Mouse (Mus musculus) adrenal gland, postnatal 4 days (tissue): ENCODE results near the gene Lrrc25. TPM values are rescaled to one million over a fixed set of nuclear protein-coding genes. Genes with fewer than 3 reads are reported as not detected.

Experiments used
- DNase-seq, 2 experiments: peaks; one replicate each; pipeline ENCODE4 v3.0.0; 2021 to 2022; ENCODE audit warnings: low spot score in 2 of 2, mixed read lengths in 2 of 2
- total RNA-seq, 2 experiments: library from RNA; stranded (reverse); gene quantifications; 2 replicates each; pipeline ENCODE4 v1.2.3; 2021

Gene Lrrc25
- total RNA-seq, 2 experiments from 2014 or later = 2.9 to 3.8 TPM

- DNase-seq = no peak
These were observed 17.2 kb upstream of the Lrrc25 start for GRCm38 (mm10) chr8:70598722-70599121.

DNA sequence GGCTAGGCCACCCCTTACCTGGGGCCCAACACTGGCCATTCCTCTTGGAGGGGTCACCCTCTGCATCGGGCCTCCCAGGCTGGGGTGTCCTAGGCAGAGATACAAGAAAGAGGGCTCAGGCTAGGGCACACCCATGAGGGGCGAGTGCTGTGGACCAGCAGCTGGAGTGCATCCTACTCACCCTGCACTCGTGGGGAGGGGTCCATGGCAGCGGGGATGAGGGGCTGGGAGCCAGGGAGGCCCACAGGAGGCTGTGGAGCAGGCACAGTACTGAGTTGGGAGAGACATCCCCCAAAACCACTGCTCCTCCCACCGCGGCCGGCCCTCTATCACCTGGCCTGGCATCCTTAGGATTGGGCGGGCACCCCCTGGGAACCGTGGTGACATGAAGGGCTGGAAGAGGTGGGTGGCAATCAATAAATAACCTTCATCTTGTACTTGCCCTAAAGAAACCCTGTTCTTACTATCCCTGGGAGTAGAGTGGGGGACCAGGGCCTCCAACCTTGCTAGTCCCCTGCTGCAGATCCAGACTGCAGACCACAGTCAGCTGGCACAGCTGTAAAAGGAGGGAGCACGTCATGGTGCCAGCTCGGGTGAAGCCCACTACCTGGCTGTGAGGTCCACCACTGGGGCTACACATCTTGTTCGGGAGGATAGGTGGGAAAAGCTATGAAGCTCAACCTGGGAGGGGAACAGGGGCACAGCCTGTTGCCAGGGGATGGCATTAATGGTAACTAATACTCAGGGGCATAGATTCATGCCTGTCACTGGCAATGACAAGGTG is 16.3 kb upstream of the Lrrc25 start:
- no peak for DNase-seq

DNA sequence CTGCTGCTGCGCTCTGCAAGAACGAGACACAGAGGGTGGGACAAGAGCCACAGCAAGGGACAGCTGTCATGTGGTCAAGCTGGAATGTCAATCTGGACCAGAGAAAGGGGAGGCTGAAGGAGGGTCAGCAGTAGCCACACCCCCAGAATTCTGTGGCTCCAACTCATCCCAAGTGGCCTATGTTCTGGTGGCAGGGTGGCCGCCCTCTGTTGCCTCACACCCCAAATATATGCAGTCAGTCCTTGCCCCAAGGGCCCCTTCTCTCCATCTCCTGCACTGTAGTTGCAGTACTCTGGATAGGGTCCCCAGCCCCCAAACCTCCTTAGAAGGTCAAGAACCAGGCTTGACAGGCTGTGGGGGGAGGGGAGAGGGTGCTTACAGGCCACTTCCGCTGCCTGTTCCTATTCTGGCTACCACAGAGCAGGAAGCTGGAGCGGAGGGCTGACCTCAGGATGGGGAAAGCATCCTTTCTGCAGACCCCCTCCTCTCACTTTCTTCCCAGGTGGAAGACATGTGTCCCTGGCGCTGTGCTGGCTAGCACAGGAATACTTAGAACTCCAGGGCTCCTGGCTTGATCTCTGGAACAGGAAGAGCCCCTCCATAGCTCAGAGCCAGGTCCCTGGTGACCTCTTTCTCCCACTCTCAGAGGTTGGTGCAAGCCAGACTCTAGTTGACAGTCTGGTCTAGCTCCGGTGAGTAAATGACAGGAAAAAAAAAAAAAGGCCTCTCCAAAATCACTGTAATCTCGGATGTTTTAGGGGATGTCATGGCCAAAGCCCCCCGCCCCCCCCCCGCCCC is 15.3 kb upstream of the Lrrc25 start:
- DNase-seq = no peak

- peak; percentile 80 to 81 for DNase-seq
These were observed 14.7 kb upstream of the Lrrc25 start for GRCm38 (mm10) chr8:70601271-70601649.

DNA sequence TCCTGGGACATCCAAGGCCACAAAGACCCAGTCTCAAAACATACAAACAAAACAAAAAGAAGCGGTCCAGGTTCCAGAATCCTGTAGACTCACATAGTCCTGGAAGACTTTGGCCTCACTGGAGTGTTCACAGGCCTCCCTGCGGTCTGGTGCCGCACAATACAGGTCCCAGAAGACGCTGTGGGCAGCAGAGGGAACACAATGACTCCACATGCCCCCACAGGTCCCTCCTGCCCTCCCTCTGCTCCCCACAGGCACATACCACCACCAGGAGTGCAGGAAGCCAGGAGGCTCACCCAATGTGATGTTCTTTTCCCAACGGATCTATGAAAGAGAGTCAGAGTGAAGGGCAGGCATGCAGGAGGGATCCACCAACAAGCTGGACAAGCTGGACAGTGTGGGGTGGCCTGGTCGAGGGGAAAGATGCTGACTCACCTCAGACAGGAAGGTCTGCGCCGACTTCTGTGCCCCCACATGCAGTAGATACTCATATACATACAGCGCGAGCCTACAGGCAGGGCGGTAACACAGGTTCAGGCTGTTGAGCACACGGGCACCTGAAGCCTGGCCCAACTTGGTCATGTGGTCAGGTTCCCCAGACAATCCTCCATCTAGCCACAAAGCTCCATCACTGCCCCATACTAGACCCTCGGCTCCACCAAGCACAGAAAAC is 13.7 kb upstream of the Lrrc25 start:
- DNase-seq = no peak

DNA sequence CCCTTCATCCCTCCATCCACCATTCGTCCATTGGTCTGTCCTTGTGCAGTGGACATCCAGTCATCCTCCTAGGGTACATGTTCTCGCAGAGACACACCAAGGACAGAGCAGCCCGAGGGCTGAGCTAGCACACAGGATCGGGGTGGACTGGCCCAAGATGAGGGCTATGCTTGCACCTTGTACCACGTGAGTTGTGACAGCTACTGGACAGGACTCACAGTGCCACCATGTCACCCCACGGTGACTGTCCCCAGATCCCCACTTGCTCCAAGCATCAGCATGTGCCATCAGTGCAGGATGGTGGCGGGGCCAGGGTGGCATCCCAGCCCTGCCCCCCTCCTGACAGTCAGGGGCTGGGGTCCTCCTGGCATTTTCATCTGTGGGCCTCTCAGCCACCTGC is 11.4 kb upstream of the Lrrc25 start:
- DNase-seq = no peak

GRCm38 (mm10) chr8:70605871-70606779 is 9.8 kb upstream of the Lrrc25 start:
- DNase-seq = no peak

GRCm38 (mm10) chr8:70606780-70607602 is 9.0 kb upstream of the Lrrc25 start:
- no peak for DNase-seq

- no peak for DNase-seq
These were observed 8.4 kb upstream of the Lrrc25 start for GRCm38 (mm10) chr8:70607603-70607897.

GRCm38 (mm10) chr8:70607898-70608748 is 7.8 kb upstream of the Lrrc25 start:
- no peak for DNase-seq

DNA sequence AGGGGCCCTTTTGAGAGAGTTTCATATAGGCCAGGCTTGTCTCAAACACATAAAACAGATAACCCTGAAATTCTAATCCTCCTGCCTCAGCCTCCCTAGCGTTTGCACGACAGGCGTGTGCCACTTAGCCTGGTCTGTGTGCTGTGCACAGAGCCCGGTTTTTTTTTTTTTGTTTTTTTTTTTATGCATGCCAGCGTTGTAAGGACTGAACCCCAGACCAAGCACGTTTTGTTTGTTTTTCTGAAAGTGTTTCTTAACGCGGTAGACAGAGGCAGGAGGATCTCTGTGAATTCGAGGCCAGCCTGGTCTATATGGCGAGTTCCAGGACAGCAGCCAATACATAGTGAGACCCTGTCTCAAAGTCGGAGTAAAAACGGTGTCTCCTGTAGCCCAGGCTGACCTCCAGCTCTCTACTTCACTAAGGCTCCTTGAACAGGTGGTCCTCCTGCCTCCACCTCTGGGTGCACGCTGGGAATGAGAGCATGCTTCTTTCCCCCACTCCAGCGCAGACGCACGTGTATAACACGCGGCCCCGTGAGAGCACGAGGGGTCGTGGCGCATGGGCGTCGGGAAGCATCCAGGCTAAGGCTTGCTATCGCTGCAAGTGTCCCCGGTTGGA is 7.1 kb upstream of the Lrrc25 start, which contains the start of gene Ssbp4:
Ssbp4 (minus strand) TSS at position 124 of the 619 bp plus-strand sequence.
- no peak for DNase-seq

- peak; percentile 76 to 81 for DNase-seq
These were observed 6.5 kb upstream of the Lrrc25 start for GRCm38 (mm10) chr8:70609368-70609848.

DNA sequence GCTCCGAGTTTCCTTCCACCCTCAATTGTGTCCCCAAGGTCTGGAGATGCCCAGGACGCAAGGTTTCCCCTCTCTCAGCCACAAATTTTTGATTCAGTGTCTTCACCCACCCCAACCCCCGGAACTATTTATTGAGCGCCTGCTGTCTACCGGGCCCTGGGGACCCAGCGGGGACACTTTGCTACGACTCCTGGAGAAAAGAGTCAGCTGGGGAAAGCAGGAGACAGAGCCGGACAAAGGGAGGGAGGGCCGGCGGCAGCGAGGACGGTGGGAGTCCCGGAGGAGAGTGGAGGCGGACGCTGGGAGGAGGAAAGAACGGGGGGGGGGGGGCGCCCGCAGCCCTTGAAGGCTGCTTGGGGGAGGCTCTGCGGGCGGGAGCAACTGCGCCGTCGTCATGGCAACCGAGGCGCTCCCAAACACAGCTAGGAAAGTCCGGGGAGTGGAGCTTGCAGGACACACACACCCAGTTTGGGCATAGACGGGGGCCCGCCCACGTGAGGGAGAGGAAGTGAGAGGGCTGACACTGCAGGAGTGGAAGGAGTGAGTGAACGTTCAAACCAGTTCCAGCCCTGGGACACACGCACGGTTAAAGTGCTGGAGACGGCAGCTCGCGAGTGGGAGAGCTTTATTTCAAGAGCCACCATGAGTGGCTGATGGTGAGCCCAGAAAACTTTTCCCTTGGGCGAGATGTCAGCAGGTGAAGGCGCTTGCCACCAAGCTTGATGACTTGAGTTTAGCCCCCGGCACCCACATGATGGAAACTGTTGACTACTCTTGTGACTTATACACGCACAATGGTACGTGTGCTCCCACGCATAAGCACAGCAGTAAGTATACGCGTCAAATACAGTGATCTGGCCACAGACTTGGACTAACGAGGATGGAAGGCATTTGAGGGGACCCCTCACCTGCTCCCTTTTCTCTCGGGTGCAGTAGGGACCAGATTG is 5.8 kb upstream of the Lrrc25 start:
- DNase-seq = peak in 1 of 2 experiments; percentile 79

DNA sequence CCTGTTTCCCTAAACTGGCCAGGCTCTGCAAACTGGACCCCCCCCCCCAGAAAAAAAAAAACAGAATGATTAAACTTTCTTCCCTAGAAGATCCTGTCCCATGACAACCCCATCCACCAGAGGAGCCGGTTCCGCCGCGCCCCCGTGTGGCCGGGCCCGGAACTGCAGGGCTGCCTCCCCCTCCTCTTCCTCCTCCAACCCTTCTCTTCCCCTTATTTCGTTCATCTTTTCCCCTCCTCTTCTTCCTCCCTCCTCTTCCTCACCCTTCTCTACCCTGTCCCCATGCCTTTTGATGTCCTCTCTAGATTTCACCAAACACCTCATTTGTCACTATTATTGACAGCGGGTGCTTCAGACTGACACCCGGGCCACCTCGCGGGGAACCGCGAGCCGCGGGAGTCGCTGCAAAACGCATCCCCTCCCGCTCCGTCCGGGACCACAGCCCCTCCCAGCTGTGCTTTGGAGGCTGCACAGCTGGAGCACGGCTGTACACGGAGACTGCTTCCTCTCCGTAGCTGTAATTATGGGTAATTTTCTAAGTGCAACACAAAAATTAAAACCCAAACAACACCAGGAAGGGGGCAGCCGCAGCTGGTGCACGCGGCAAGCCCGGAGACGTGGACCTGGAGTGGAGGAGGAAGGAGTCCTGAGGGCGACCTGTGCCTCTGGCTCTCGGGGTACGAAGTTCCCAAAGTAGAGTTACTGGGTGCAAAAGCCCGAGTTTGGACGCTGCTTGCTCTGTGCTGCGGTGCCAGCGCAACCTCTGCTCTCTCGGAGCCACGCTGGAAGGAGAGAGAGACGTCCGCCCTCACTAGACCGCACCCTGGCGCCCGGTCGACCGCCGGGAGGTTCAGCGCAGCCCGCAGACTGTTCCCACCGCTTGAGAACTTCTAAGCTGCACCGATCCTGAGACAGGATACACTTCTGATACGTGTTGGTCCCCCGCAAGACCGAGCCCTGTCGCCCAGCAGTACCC is 4.9 kb upstream of the Lrrc25 start:
- DNase-seq = peak; percentile 73 to 77

DNA sequence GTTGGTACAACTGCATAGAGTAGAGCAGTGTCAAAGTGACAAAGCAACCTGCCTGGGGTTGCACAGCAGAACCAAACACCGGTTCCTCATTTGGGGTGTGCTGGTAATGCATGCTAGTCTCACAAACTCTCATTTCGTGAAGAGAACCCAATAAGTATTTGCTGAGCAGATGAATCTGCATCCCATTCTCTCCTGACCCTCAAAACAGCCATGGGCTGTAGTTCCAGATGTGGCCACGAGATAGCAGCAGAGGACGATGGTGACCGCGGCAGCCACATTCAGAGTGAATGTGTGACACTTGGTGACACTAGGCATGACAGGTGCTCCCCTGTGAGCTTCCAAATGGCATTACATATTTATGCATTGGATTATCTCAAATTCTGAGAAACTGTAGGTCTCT is 4.1 kb upstream of the Lrrc25 start:
- DNase-seq = peak in 1 of 2 experiments; percentile 71

DNA sequence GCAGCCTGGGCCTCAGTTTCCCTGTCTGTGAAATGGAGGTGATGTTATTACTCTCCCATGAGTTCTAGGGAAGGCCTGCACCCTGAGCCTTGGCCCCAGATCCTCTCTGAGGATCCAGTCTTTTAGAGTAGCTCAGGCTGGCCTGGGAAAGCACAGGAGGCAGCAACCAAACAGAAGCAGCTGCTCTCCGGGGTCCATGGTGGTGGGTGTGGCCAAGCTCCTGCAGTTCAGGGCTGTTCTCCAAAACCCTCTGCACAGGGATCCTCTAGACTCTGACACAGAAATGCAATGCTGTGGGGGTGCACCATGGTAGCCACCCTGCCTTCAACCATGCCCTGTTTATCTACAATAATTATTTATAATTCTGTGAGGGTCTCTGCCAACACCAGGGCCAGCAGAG is 2.2 kb upstream of the Lrrc25 start:
- DNase-seq = no peak
